ENCODE assay signal across 19 mouse cellular contexts in genomic region chr5:86111074-86111473, GRCm38 (mm10). TPM values are rescaled to one million over a fixed set of nuclear protein-coding genes. Genes with fewer than 3 reads are reported as not detected.
A peak's percentile ranks its signal among the peaks of the same experiment; 100 is the strongest.
DNase-seq lines count a peak whose midpoint lies in the region; ATAC-seq and TF ChIP-seq lines count a peak whose summit lies in the region.
"Had no signal": no experiment of that assay in that cellular context is flagged by ENCODE, and none has a peak within 500 bp of the region (broad histone marks: within the 10 kb centered on the region; RNA-seq: fewer than 3 reads in every experiment).

No protein-coding gene starts in this region.

- no peak for DNase-seq in liver, postnatal 0 days
- DNase-seq in liver, embryonic 11.5 days (ENCODE audit: low spot score) = no peak
- DNase-seq in midbrain, embryonic 11.5 days (ENCODE audit: low spot score, missing footprints) = peak; percentile 75
- DNase-seq: adrenal gland, adult 2 months; adrenal gland, adult 8-10 months; adrenal gland, postnatal 10 days; adrenal gland, postnatal 14 days; adrenal gland, postnatal 25 days; adrenal gland, postnatal 36 days; B cell, adult 2 months; cerebellum, adult 11 months; cerebellum, adult 11-12 months; cerebellum, adult 18-20 months had no signal

- H3K4me1 ChIP-seq in liver, postnatal 0 days (ENCODE audit: insufficient read depth) = no peaks in the 10 kb centered on the region
- no peaks in the 10 kb centered on the region for H3K4me1 ChIP-seq in liver, embryonic 11.5 days (replicated peaks; ENCODE audit: control insufficient read depth, insufficient read depth, low read length)
- no peaks in the 10 kb centered on the region for H3K4me1 ChIP-seq in midbrain, embryonic 11.5 days (ENCODE audit: control insufficient read depth, insufficient read depth, low read length)
- H3K4me1 ChIP-seq in midbrain, embryonic 13.5 days (replicated peaks) = no peaks in the 10 kb centered on the region

- no peak overlapping the region for H3K4me3 ChIP-seq in liver, postnatal 0 days (ENCODE audit: low read depth, low read length)
- no peak overlapping the region for H3K4me3 ChIP-seq in liver, embryonic 11.5 days (ENCODE audit: low read depth, low read length)
- no peak overlapping the region for H3K4me3 ChIP-seq in midbrain, embryonic 11.5 days (ENCODE audit: low read depth, low read length)
- no peak overlapping the region for H3K4me3 ChIP-seq in midbrain, embryonic 13.5 days (replicated peaks)

- no peak for TF ChIP-seq EP300 in liver, postnatal 0 days (IDR thresholded peaks at IDR 0.05; ENCODE audit: low read depth)

- H3K4me2 ChIP-seq in liver, postnatal 0 days (ENCODE audit: low read depth, low read length) = no peak overlapping the region
- H3K4me2 ChIP-seq in liver, embryonic 11.5 days = no peak overlapping the region
- no peak overlapping the region for H3K4me2 ChIP-seq in midbrain, embryonic 11.5 days
- H3K4me2 ChIP-seq in midbrain, embryonic 13.5 days (replicated peaks) = no peak overlapping the region

- 58% methylated on average over 1 of the region's 1 CpGs for WGBS in liver, postnatal 0 days (ENCODE audit: insufficient replicate concordance)
- WGBS in liver, embryonic 11.5 days = 85% methylated on average over 1 of the region's 1 CpGs
- 96% methylated on average over 1 of the region's 1 CpGs for WGBS in midbrain, embryonic 11.5 days
- 95% methylated on average over 1 of the region's 1 CpGs for WGBS in midbrain, embryonic 13.5 days

- peaks cover 7% of the 10 kb centered on the region; the same call in 1 of the 2 replicates for H3K36me3 ChIP-seq in liver, postnatal 0 days (replicated peaks; ENCODE audit: insufficient read depth, low read length)
- H3K36me3 ChIP-seq in liver, embryonic 11.5 days (ENCODE audit: control insufficient read depth, insufficient read depth, low read length) = 0 out of 2 replicates have a peak, but pooled peaks cover 2% of the 10 kb centered on the region
- no peaks in the 10 kb centered on the region for H3K36me3 ChIP-seq in midbrain, embryonic 11.5 days (ENCODE audit: control insufficient read depth, insufficient read depth, low read length)
- peaks cover 22% of the 10 kb centered on the region for H3K36me3 ChIP-seq in midbrain, embryonic 13.5 days

- no peaks in the 10 kb centered on the region for H3K9me3 ChIP-seq in liver, postnatal 0 days (ENCODE audit: low read length)
- no peaks in the 10 kb centered on the region for H3K9me3 ChIP-seq in liver, embryonic 11.5 days (ENCODE audit: control insufficient read depth, low read length)
- no peaks in the 10 kb centered on the region for H3K9me3 ChIP-seq in midbrain, embryonic 11.5 days (ENCODE audit: control insufficient read depth, low read length)
- no peaks in the 10 kb centered on the region for H3K9me3 ChIP-seq in midbrain, embryonic 13.5 days
- H3K9me3 ChIP-seq: G1E had no signal

- ATAC-seq in liver, postnatal 0 days = peak; percentile 58
- no peak for ATAC-seq in liver, embryonic 11.5 days (replicated peaks; ENCODE audit: low FRiP score)
- no peak for ATAC-seq in midbrain, embryonic 11.5 days (ENCODE audit: low FRiP score)
- ATAC-seq in midbrain, embryonic 13.5 days = no peak
- ATAC-seq: activated CD4-positive, CD25-positive, alpha-beta regulatory T cell, adult 4 months; CD4-positive, CD25-positive, alpha-beta regulatory T cell, adult 4 months; Patski had no signal

- H3K27ac ChIP-seq in liver, postnatal 0 days (ENCODE audit: low read depth) = no peak overlapping the region
- no peak overlapping the region for H3K27ac ChIP-seq in liver, embryonic 11.5 days (ENCODE audit: low read depth, low read length)
- no peak overlapping the region for H3K27ac ChIP-seq in midbrain, embryonic 11.5 days (ENCODE audit: low read depth, low read length)
- H3K27ac ChIP-seq in midbrain, embryonic 13.5 days = no peak overlapping the region

- no peak overlapping the region for H3K9ac ChIP-seq in liver, postnatal 0 days (replicated peaks)
- H3K9ac ChIP-seq in liver, embryonic 11.5 days (ENCODE audit: low read depth, low read length) = no peak overlapping the region
- no peak overlapping the region for H3K9ac ChIP-seq in midbrain, embryonic 11.5 days (ENCODE audit: low read length)
- no peak overlapping the region for H3K9ac ChIP-seq in midbrain, embryonic 13.5 days (replicated peaks)

- TF ChIP-seq CTCF in liver, postnatal 0 days (IDR thresholded peaks at IDR 0.05; ENCODE audit: low read depth) = no peak

- H3K27me3 ChIP-seq in liver, postnatal 0 days (ENCODE audit: insufficient read depth, low read length) = no peaks in the 10 kb centered on the region
- H3K27me3 ChIP-seq in liver, embryonic 11.5 days (replicated peaks; ENCODE audit: control insufficient read depth, insufficient read depth, low read length) = no peaks in the 10 kb centered on the region
- H3K27me3 ChIP-seq in midbrain, embryonic 11.5 days (ENCODE audit: control insufficient read depth, insufficient read depth, low read length) = no peaks in the 10 kb centered on the region
- no peaks in the 10 kb centered on the region for H3K27me3 ChIP-seq in midbrain, embryonic 13.5 days
- H3K27me3 ChIP-seq: CH12.LX, Patski had no signal

RNA-seq across cellular contexts. Expression of gene Stap1, which starts 39.5 kb away (rescaled TPM):
- polyA plus RNA-seq in liver, postnatal 0 days (2015; fragmentation: Nextera tagmentation; extraction: Ambion mirVana) = 3.9 and 4.1 TPM in 2 replicates
- 2.0 and 2.6 TPM in 2 replicates for polyA plus RNA-seq in liver, embryonic 11.5 days (2014; fragmentation: Nextera tagmentation; extraction: Ambion mirVana)
- 0.10 and 0.15 TPM in 2 replicates for polyA plus RNA-seq in midbrain, embryonic 11.5 days (2014; fragmentation: Nextera tagmentation; extraction: Ambion mirVana)
- 0.28 and 0.31 TPM in 2 replicates for polyA plus RNA-seq in midbrain, embryonic 13.5 days (2015; fragmentation: Nextera tagmentation; extraction: Ambion mirVana)
- polyA plus RNA-seq: adrenal gland, adult 2 months; Patski had no signal

RNA-seq across cellular contexts. Expression of gene Cenpc1, which starts 45.7 kb away (rescaled TPM):
- 7.1 and 8.8 TPM in 2 replicates for polyA plus RNA-seq in liver, postnatal 0 days (2015; fragmentation: Nextera tagmentation; extraction: Ambion mirVana)
- polyA plus RNA-seq in liver, embryonic 11.5 days (2014; fragmentation: Nextera tagmentation; extraction: Ambion mirVana) = 25.7 and 25.8 TPM in 2 replicates
- polyA plus RNA-seq in midbrain, embryonic 11.5 days (2014; fragmentation: Nextera tagmentation; extraction: Ambion mirVana) = 47.6 and 60.3 TPM in 2 replicates
- 42.7 and 43.0 TPM in 2 replicates for polyA plus RNA-seq in midbrain, embryonic 13.5 days (2015; fragmentation: Nextera tagmentation; extraction: Ambion mirVana)
